Mouse (Mus musculus) hindbrain, embryonic 15.5 days (tissue): ENCODE measurements at regions not wholly inside any gene's neighbourhood (a gene's known extent, or its start where the extent isn't known, plus 50 kb on each side); places are given as distances from the start of the nearest gene placed in this dataset.

ENCODE experiments used
- ATAC-seq: fragments of 200-750 bp; cut with Nextera tagmentation; 2 replicates; pipeline ENCODE4 v1.8.0; 2017; ENCODE audit warnings: low read depth, moderate number of reproducible peaks, moderate TSS enrichment; ENCODE audit not compliant: low FRiP score
- H3K27ac ChIP-seq: fragments of 300-500 bp; sonication (generic); replicated peaks from 2 replicates; pipeline ENCODE4 v1.5.1; 2015; ENCODE audit warnings: mild to moderate bottlenecking, inconsistent platforms
- H3K27me3 ChIP-seq: fragments of 300-500 bp; sonication (generic); 2 replicates; pipeline ENCODE4 v1.6.1; 2015; ENCODE audit warnings: control low read depth, inconsistent platforms
- H3K36me3 ChIP-seq: fragments of 300-500 bp; sonication (generic); 2 replicates; pipeline ENCODE4 v1.6.1; 2015; ENCODE audit warnings: control low read depth, inconsistent platforms
- H3K4me1 ChIP-seq: fragments of 300-500 bp; sonication (generic); replicated peaks from 2 replicates; pipeline ENCODE4 v1.6.1; 2015; ENCODE audit warnings: control low read depth, inconsistent platforms
- H3K4me2 ChIP-seq: fragments of 300-500 bp; sonication (generic); 2 replicates; pipeline ENCODE4 v1.6.1; 2015; ENCODE audit warnings: moderate library complexity, mild to moderate bottlenecking, inconsistent platforms
- H3K4me3 ChIP-seq: fragments of 300-500 bp; sonication (generic); 2 replicates; pipeline ENCODE4 v1.5.1; 2015; ENCODE audit warnings: mild to moderate bottlenecking, inconsistent platforms
- H3K9ac ChIP-seq: fragments of 300-500 bp; sonication (generic); 2 replicates; pipeline ENCODE4 v1.6.1; 2015; ENCODE audit warnings: inconsistent platforms
- H3K9me3 ChIP-seq: fragments of 300-500 bp; sonication (generic); 2 replicates; pipeline ENCODE4 v1.6.1; 2016; ENCODE audit warnings: control low read depth, inconsistent platforms
- WGBS: fragments of 180-500 bp; shearing (Covaris S2); methylation state at CpG from one replicate; pipeline ENCODE4 v1.1.7; 2015; 5-methylcytosine and 5-hydroxymethylcytosine counted together

- Histone ChIP-seq H3K27ac (no peak overlapping the region), H3K9me3 (no peaks in the 10 kb centered on the region), H3K36me3 (no peaks in the 10 kb centered on the region), H3K27me3 (no peaks in the 10 kb centered on the region), H3K4me1 (no peaks in the 10 kb centered on the region), H3K4me3 (no peak overlapping the region), H3K9ac (no peak overlapping the region), H3K4me2 (no peak overlapping the region)
- ATAC-seq: no peak
- WGBS: 85% methylated on average over 2 of the region's 2 CpGs
These were observed 637.0 kb upstream of the Cdh11 start for GRCm38 (mm10) chr8:103422313-103422973.

- WGBS: 74% methylated on average over 1 of the region's 1 CpGs
- H3K4me1 ChIP-seq: no peaks in the 10 kb centered on the region
- no peak for ATAC-seq
These were observed 640.5 kb upstream of the Cdh11 start for GRCm38 (mm10) chr8:103425967-103426366.

GRCm38 (mm10) chr8:103430874-103431492 lies 645.5 kb upstream of the Cdh11 start:
- Histone ChIP-seq H3K36me3 (no peaks in the 10 kb centered on the region), H3K4me2 (no peak overlapping the region), H3K27ac (no peak overlapping the region), H3K9me3 (no peaks in the 10 kb centered on the region), H3K9ac (no peak overlapping the region), H3K27me3 (no peaks in the 10 kb centered on the region), H3K4me3 (no peak overlapping the region), H3K4me1 (no peaks in the 10 kb centered on the region)
- ATAC-seq: no peak
- over 99% methylated on average over 3 of the region's 3 CpGs for whole genome bisulfite sequencing

More at GRCm38 (mm10) chr8:103425967-103426366, 640.5 kb upstream of the Cdh11 start:
- Histone ChIP-seq H3K4me2 (no peak overlapping the region), H3K27me3 (no peaks in the 10 kb centered on the region), H3K27ac (no peak overlapping the region), H3K9ac (no peak overlapping the region), H3K36me3 (no peaks in the 10 kb centered on the region), H3K9me3 (no peaks in the 10 kb centered on the region), H3K4me3 (no peak overlapping the region)

DNA sequence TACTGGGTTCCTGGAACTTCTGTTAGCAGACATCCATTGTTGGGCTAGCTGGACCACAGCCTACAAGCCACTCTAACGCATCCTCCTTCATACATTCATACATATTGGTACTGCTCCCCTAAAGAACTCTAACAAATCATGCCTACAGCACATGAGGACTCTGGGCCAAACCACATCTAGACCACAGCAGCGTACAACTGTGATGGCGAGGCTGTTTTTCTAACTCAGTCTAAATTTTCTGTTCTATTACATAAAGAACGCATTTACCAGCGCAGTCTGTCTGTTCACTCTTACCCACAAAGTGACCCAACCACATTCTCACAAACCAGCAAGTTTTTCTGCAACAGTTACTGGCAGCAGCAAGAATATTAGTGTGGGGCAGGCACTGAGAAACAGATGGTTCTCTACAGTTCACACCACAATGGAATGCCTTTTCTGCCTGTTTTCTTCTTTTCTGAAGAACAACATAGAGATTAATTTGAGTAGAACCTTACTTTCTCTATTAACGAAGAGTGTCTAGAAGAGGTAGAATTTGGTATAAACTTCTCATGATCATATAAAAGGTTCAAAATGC lies 648.2 kb upstream of the Cdh11 start:
- Histone ChIP-seq H3K9me3 (no peaks in the 10 kb centered on the region), H3K27ac (no peak overlapping the region), H3K36me3 (no peaks in the 10 kb centered on the region), H3K4me3 (no peak overlapping the region), H3K9ac (no peak overlapping the region), H3K4me1 (no peaks in the 10 kb centered on the region), H3K27me3 (no peaks in the 10 kb centered on the region), H3K4me2 (no peak overlapping the region)
- WGBS: 97% methylated on average over 6 of the region's 6 CpGs
- ATAC-seq: no peak

DNA sequence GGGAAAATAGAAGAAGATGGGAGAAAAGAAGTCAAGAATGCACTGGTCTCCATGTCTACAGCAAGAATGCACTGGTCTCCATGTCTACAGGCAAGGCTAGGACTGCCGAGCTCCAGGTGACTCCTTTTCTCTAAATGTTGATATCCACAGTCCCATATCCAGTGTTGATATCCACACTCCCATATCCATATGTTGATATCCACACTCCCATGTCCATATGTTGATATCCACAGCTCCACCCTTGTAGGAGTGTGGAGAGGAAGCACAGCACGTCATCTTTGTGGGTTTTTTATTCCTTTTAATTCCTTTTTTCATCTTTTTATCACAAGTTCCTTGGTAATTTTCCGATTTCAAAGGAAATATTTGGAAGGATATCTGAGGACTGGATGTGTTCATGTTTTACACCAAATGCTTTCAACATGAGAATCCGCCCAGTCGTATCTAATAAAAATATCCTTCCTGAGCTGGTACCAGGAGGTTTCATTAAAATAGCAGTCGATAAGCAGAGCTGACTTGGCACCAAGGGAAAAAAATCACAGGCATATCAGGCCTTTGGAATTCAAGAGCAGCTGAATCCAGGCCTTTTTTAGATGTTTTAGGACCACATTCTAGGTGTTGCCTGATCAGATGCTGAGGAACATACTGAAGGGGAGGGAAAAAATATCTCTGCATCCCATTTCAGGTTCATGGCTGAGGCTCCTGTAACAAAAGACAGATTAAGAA lies 653.7 kb upstream of the Cdh11 start:
- no peaks in the 10 kb centered on the region for H3K27me3 ChIP-seq
- no peaks in the 10 kb centered on the region for H3K36me3 ChIP-seq
- no peaks in the 10 kb centered on the region for H3K4me1 ChIP-seq
- no peaks in the 10 kb centered on the region for H3K9me3 ChIP-seq
- 90% methylated on average over 6 of the region's 6 CpGs for WGBS
- H3K9ac ChIP-seq: no peak overlapping the region
- H3K4me2 ChIP-seq: no peak overlapping the region
- H3K27ac ChIP-seq: no peak overlapping the region
- H3K4me3 ChIP-seq: no peak overlapping the region
- ATAC-seq: no peak

DNA sequence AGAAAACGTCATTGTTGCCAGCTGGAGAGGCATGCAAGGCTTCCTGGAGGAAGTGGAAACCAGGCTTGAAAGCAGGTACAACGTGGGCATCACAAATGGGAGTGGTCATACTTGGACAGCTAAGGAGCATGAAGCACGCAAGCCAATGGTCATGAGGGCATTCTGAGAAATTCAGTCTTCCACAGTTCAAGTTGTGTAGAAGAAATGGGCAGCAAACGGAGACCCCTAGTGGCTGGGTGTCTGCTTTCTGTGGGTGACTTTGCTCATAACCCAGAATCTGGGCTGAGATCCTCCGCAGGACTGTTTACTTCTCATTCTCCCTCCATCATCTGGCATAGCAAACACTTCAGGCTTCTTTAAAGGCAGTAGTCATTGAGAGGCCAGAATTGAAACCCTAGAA lies 655.7 kb upstream of the Cdh11 start:
- Histone ChIP-seq H3K4me3 (no peak overlapping the region), H3K4me2 (no peak overlapping the region), H3K27me3 (no peaks in the 10 kb centered on the region), H3K9me3 (no peaks in the 10 kb centered on the region), H3K4me1 (no peaks in the 10 kb centered on the region), H3K36me3 (no peaks in the 10 kb centered on the region), H3K9ac (no peak overlapping the region), H3K27ac (no peak overlapping the region)
- 79% methylated on average over 5 of the region's 5 CpGs for WGBS
- ATAC-seq: no peak

DNA sequence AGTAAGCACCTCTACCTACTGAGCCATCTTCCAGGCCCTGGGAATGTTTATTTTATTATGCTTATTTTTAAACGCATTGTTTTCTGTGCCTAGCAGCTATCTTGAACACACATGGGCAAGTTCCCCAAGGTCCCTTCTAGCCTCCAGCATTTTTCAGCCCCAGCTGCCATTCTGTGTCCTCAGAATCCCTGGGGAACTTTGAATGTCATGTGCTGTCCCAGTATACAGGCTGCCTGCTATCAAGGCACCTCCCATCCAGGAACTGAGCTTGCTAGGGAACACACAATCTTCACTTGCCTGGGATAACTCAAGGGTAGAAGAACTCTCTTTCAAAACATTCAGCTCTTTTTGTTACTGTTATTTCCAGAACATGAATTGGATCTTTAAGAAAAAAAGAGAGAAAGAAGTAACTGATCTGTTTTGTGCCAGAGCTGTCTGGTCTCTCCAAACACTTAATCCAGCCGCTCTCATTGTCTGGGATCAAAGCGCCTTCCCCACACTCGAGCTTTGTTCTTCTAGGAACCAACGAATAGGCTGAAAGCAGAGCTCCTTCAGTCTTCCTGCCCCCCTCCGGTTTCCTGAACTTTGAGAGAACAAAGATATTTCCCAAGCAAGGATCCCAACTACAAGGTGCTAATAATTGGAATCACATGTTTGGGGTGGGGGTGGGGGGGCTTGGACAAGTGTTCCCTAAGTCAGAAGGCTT lies 657.1 kb upstream of the Cdh11 start:
- no peaks in the 10 kb centered on the region for H3K36me3 ChIP-seq
- H3K4me1 ChIP-seq: no peaks in the 10 kb centered on the region
- WGBS: 9% methylated on average over 6 of the region's 6 CpGs
- H3K9ac ChIP-seq: no peak overlapping the region
- ATAC-seq: no peak
- no peaks in the 10 kb centered on the region for H3K27me3 ChIP-seq
- no peaks in the 10 kb centered on the region for H3K9me3 ChIP-seq
- H3K4me2 ChIP-seq: no peak overlapping the region
- H3K4me3 ChIP-seq: no peak overlapping the region
- H3K27ac ChIP-seq: no peak overlapping the region; the same call in 1 of the 2 replicates

DNA sequence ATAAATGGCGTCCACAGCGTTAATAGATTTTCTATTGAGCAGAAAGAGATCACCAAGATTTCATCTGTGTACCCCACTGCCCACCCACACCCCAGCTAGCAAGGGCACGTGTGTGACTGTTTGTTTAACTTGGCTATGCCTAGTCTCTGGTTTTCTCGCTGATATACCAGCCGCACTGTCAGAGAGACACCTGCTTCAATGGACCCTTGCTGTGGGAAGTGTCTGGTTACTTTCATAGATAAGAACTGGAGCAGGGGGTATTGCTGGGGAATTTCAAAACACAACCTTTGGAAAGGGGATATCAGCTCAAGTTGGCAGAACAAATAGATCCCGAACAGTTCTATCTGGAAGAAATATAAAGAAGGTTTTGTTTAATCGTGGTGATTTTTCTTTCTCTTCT lies 656.8 kb upstream of the Cdh5 start:
- H3K9ac ChIP-seq: no peak overlapping the region

GRCm38 (mm10) chr8:103445378-103445777 lies 656.0 kb upstream of the Cdh5 start:
- Histone ChIP-seq H3K9me3 (no peaks in the 10 kb centered on the region), H3K27ac (no peak overlapping the region), H3K36me3 (no peaks in the 10 kb centered on the region), H3K27me3 (no peaks in the 10 kb centered on the region), H3K4me3 (no peak overlapping the region), H3K4me2 (no peak overlapping the region), H3K9ac (no peak overlapping the region), H3K4me1 (no peaks in the 10 kb centered on the region)
- 86% methylated on average over 2 of the region's 2 CpGs for WGBS
- no peak for ATAC-seq

More for the DNA sequence above, 656.8 kb upstream of the Cdh5 start:
- Histone ChIP-seq H3K27ac (no peak overlapping the region), H3K4me3 (no peak overlapping the region), H3K4me1 (no peaks in the 10 kb centered on the region), H3K9me3 (no peaks in the 10 kb centered on the region), H3K36me3 (no peaks in the 10 kb centered on the region), H3K27me3 (no peaks in the 10 kb centered on the region), H3K4me2 (no peak overlapping the region)
- 57% methylated on average over 7 of the region's 7 CpGs for WGBS
- ATAC-seq: no peak

DNA sequence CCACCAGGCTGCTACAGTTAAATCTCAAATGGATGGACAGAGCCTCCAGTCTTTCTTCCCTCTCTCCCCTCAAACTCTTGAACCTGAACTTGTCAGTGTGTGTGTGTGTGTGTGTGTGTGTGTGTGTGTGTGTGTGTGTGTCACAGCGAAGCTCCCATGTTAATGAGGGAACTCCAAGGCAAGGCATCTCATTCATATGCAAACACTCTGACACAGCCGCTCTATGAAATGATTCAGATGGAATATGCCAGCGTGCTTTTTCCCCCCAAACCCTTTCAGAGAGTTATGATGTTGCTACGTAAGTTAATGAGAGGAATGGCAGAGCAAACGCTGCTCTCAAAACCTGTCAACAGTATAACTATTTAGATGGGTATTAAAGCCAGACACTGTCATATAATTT lies 653.5 kb upstream of the Cdh5 start:
- H3K36me3 ChIP-seq: no peaks in the 10 kb centered on the region
- H3K9ac ChIP-seq: no peak overlapping the region
- no peaks in the 10 kb centered on the region for H3K9me3 ChIP-seq
- no peak overlapping the region for H3K4me2 ChIP-seq
- no peak overlapping the region for H3K27ac ChIP-seq
- ATAC-seq: no peak
- WGBS: 30% methylated on average over 5 of the region's 5 CpGs
- no peaks in the 10 kb centered on the region for H3K4me1 ChIP-seq
- no peaks in the 10 kb centered on the region for H3K27me3 ChIP-seq
- H3K4me3 ChIP-seq: no peak overlapping the region

- H3K27me3 ChIP-seq: no peaks in the 10 kb centered on the region
- H3K9me3 ChIP-seq: no peaks in the 10 kb centered on the region
- no peak overlapping the region for H3K4me3 ChIP-seq
- ATAC-seq: no peak
- WGBS: 64% methylated on average over 5 of the region's 5 CpGs
- no peak overlapping the region for H3K4me2 ChIP-seq
- H3K9ac ChIP-seq: no peak overlapping the region
- no peaks in the 10 kb centered on the region for H3K36me3 ChIP-seq
- H3K4me1 ChIP-seq: no peaks in the 10 kb centered on the region
- H3K27ac ChIP-seq: no peak overlapping the region
These were observed 649.9 kb upstream of the Cdh5 start for GRCm38 (mm10) chr8:103451381-103452018.
